Mouse (Mus musculus) kidney, embryonic 15.5 days (tissue): ENCODE results near the gene Capn8. TPM values are rescaled to one million over a fixed set of nuclear protein-coding genes. Genes with fewer than 3 reads are reported as not detected.
"Not testable (repeated sequence)": the region's sequence is repeated elsewhere in the genome, so short reads cannot be mapped to it uniquely, and the experiment has no call there.

ENCODE experiments used
- ATAC-seq: fragments of 200-750 bp; cut with Nextera tagmentation; replicated peaks from 2 replicates; pipeline ENCODE4 v1.8.0; 2017; ENCODE audit warnings: moderate TSS enrichment; ENCODE audit not compliant: low FRiP score
- H3K27ac ChIP-seq: fragments of 300-500 bp; sonication (generic); 2 replicates; pipeline ENCODE4 v1.5.1; 2015; ENCODE audit warnings: mild to moderate bottlenecking, inconsistent platforms
- H3K27me3 ChIP-seq: fragments of 300-500 bp; sonication (generic); 2 replicates; pipeline ENCODE4 v1.6.1; 2015; ENCODE audit warnings: inconsistent platforms
- H3K36me3 ChIP-seq: fragments of 300-500 bp; sonication (generic); 2 replicates; pipeline ENCODE4 v1.6.1; 2015; ENCODE audit warnings: inconsistent platforms
- H3K4me1 ChIP-seq: fragments of 300-500 bp; sonication (generic); 2 replicates; pipeline ENCODE4 v1.6.1; 2015; ENCODE audit warnings: inconsistent platforms
- H3K4me2 ChIP-seq: fragments of 300-500 bp; sonication (generic); 2 replicates; pipeline ENCODE4 v1.6.1; 2015; ENCODE audit warnings: moderate library complexity, mild to moderate bottlenecking, inconsistent platforms
- H3K4me3 ChIP-seq: fragments of 300-500 bp; sonication (generic); replicated peaks from 2 replicates; pipeline ENCODE4 v1.5.1; 2015; ENCODE audit warnings: mild to moderate bottlenecking, inconsistent platforms
- H3K9ac ChIP-seq: fragments of 300-500 bp; sonication (generic); 2 replicates; pipeline ENCODE4 v1.6.1; 2015; ENCODE audit warnings: mild to moderate bottlenecking, inconsistent platforms
- H3K9me3 ChIP-seq: fragments of 300-500 bp; sonication (generic); replicated peaks from 2 replicates; pipeline ENCODE4 v1.6.1; 2016; ENCODE audit warnings: inconsistent platforms
- WGBS: fragments of 180-500 bp; shearing (Covaris S2); methylation state at CpG from one replicate; pipeline ENCODE4 v1.1.7; 2015; ENCODE audit warnings: mixed read lengths; 5-methylcytosine and 5-hydroxymethylcytosine counted together
- polyA plus RNA-seq: library from polyadenylated mRNA; unstranded; fragments of >200 nt; fragmentation: Nextera tagmentation; extraction: Ambion mirVana; gene quantifications from 2 replicates; pipeline ENCODE4 v1.2.1, GENCODE M21; 2015

The Capn8 gene
- polyA plus RNA-seq, 1 experiment from 2014 or later: not detected

DNA sequence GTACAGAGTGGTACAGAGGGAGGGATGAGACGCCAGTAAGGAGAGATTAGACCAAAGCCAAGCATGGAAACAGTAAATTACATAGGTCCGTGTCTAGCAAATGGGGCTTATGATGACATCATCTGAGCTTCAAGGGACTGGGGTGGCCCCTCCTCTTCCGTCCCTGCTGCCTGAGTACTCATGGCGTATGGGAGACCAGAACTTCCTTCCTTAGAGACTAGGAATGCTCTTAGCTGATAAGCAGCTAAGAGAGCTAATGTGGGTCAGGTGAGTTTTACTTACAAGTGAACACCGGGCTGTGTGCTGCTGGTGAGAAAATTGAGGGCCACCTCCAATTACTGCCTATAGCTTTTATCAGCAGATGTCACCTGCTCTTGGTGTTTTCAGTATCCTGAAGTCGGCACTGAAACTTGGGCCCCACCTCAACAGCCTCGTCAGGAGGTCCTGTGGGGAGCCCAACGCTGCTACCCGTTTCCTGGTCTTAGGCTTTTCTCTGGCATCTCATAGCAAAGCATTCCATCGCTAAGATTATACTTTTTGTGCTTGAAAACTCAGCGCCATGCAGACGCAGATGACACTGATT is 69.0 kb downstream of the Capn8 start:
- ATAC-seq: no peak
- Histone ChIP-seq H3K27ac (no peak overlapping the region), H3K9ac (no peak overlapping the region), H3K4me3 (no peak overlapping the region), H3K4me2 (no peak overlapping the region), H3K27me3 (no peaks in the 10 kb centered on the region), H3K4me1 (peaks cover 3% of the 10 kb centered on the region; the same call in 1 of the 2 replicates), H3K9me3 (no peaks in the 10 kb centered on the region), H3K36me3 (no peaks in the 10 kb centered on the region)
- WGBS: 79% methylated on average over 12 of the region's 12 CpGs

DNA sequence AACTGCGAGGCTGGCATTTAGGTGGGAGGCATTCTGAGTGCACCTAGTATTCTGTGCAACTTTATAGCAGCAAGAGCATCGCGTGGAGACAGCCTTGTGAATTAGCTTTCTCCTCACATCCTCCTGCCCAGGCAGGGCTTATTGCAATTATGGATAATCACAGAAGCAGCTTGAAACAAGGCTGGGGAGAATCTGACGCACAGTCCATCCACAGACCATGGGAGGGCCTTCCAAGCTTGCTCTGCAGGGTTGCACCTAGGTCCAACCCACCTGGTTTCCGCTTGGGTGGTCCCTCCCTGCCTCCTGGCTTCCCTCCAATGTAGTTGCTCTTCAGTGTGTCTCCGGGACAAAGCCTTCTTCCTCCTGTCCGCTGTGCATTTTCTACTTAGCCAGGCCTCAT is 74.2 kb downstream of the Capn8 start:
- Histone ChIP-seq H3K4me2 (no peak overlapping the region), H3K36me3 (no peaks in the 10 kb centered on the region), H3K4me1 (peaks cover 27% of the 10 kb centered on the region), H3K27me3 (no peaks in the 10 kb centered on the region), H3K27ac (no peak overlapping the region), H3K4me3 (no peak overlapping the region), H3K9ac (no peak overlapping the region), H3K9me3 (no peaks in the 10 kb centered on the region)
- 21% methylated on average over 7 of the region's 7 CpGs for WGBS
- no peak for ATAC-seq

DNA sequence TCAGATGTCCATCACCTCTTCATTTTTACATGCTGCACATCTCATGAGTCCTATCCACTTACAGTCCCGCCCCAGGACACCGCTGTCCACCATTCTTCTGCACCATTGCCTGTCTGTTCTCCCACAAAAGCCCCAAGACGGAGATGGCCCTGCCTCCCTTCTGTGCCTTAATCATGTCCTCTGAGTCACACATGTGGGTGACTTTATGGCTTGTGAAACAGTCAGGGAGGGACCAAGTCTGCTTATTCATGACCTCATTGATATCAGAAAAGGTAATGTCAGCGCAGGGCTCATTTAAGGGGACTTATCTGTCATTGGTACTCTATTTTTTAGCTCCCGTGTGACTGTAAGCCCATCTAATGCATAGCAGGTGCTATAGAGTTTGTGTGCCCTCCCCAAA is 74.6 kb downstream of the Capn8 start:
- H3K9ac ChIP-seq: no peak overlapping the region
- H3K4me1 ChIP-seq: peaks cover 27% of the 10 kb centered on the region
- no peaks in the 10 kb centered on the region for H3K9me3 ChIP-seq
- H3K27me3 ChIP-seq: no peaks in the 10 kb centered on the region
- no peaks in the 10 kb centered on the region for H3K36me3 ChIP-seq
- no peak overlapping the region for H3K4me2 ChIP-seq
- no peak for ATAC-seq
- H3K27ac ChIP-seq: no peak overlapping the region
- WGBS: 78% methylated on average over 5 of the region's 5 CpGs
- no peak overlapping the region for H3K4me3 ChIP-seq

DNA sequence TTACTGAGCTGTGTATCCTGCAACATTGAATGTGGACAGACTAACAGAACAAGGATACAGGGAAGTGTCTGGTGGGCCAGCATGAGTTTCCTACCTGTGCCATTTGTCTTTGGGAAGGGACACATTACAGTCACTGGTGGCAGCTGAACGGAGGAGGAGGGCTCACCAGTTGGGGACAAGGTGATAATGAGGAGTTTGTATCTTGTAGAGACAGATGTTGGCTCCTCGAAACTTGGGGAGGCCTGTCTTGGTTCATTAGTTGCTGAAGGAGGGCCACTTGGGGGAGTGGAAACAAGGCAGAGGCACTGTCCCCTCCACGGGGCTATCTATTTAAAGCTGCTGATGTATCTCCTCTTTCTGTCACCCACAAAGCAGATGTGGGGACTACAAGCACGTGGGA is 75.3 kb downstream of the Capn8 start:
- ATAC-seq: no peak
- WGBS: 44% methylated on average over 4 of the region's 4 CpGs
- Histone ChIP-seq H3K4me2 (no peak overlapping the region), H3K9me3 (no peaks in the 10 kb centered on the region), H3K27me3 (no peaks in the 10 kb centered on the region), H3K4me1 (peaks cover 29% of the 10 kb centered on the region), H3K4me3 (no peak overlapping the region), H3K9ac (no peak overlapping the region), H3K27ac (no peak overlapping the region), H3K36me3 (no peaks in the 10 kb centered on the region)

DNA sequence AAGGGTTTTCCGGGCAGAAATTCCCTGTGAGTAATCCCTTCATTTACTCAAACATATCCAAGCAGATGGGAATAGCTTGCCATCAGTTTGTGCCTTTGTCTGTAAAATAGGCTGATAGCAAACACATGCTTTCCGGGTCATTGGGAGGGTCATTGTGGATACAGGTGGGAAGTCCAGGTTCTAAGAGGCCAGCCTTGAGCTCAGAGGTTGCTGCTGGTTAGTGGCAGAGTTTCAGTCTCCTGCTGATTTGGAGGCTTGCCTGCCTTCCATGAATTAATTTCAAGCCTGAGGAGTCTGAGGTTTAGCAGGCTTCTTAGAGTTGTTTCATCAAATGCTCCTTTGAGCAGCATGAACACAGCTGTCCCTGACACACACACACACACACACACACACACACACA is 78.0 kb downstream of the Capn8 start:
- peaks cover 32% of the 10 kb centered on the region for H3K4me1 ChIP-seq
- H3K9me3 ChIP-seq: no peaks in the 10 kb centered on the region
- WGBS: 55% methylated on average over 2 of the region's 2 CpGs
- H3K27me3 ChIP-seq: no peaks in the 10 kb centered on the region
- H3K4me2 ChIP-seq: no peak overlapping the region
- ATAC-seq: no peak; the same call in 1 of the 2 replicates
- H3K27ac ChIP-seq: no peak overlapping the region
- H3K9ac ChIP-seq: no peak overlapping the region
- no peak overlapping the region for H3K4me3 ChIP-seq
- H3K36me3 ChIP-seq: no peaks in the 10 kb centered on the region

DNA sequence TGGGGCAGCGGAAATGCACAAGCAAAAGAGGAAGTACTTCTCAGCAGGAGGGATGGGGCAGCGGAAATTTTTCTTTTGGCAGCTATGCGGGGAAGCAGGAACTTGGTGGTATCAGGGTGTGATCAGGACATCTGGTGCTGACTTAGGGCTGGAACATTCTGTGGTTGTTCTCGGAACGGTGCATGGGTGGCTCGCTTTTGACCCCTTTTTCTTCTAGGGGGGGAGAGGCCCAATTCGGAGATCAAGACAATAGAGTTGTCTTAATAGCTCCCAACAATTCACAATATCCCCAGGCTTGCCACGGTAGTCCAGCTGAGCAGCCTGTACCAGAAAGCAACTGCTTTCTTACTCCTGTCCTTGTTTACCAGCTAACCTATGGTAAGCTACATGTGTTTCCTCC is 79.6 kb downstream of the Capn8 start:
- 91% methylated on average over 8 of the region's 8 CpGs for WGBS

DNA sequence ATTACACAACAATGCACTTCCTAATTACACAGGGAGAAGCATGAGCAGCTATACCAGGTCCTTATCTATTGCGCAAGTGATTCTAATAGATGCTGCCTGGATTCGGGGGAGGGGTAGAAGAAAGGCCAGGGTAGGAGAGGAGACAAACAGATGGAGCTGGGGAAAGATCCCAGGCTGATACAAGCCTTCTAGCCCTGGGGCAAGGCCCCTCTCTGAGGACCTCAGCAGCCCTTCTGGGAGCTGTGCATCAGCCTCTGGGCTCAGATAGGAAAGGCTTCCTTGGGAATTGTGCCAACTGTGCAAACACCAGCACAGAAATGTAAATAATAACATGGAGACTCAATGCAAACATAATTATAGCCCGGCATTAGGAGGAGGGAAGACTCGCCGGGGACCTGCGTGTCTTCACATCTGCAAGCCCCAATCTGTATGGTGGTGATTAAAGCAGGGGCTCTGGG is 80.4 kb downstream of the Capn8 start:
- no peak for ATAC-seq
- no peaks in the 10 kb centered on the region for H3K27me3 ChIP-seq
- no peak overlapping the region for H3K4me2 ChIP-seq
- WGBS: 48% methylated on average over 6 of the region's 6 CpGs
- H3K27ac ChIP-seq: no peak overlapping the region
- no peak overlapping the region for H3K9ac ChIP-seq
- no peaks in the 10 kb centered on the region for H3K36me3 ChIP-seq
- H3K4me1 ChIP-seq: peaks cover 21% of the 10 kb centered on the region
- H3K4me3 ChIP-seq: no peak overlapping the region
- H3K9me3 ChIP-seq: no peaks in the 10 kb centered on the region

More for the DNA sequence above, 79.6 kb downstream of the Capn8 start:
- not testable (repeated sequence) for H3K36me3 ChIP-seq, H3K4me2 ChIP-seq, H3K9me3 ChIP-seq, H3K27ac ChIP-seq, H3K4me3 ChIP-seq, H3K9ac ChIP-seq, ATAC-seq, H3K27me3 ChIP-seq
- H3K4me1 ChIP-seq: peaks cover 23% of the 10 kb centered on the region

DNA sequence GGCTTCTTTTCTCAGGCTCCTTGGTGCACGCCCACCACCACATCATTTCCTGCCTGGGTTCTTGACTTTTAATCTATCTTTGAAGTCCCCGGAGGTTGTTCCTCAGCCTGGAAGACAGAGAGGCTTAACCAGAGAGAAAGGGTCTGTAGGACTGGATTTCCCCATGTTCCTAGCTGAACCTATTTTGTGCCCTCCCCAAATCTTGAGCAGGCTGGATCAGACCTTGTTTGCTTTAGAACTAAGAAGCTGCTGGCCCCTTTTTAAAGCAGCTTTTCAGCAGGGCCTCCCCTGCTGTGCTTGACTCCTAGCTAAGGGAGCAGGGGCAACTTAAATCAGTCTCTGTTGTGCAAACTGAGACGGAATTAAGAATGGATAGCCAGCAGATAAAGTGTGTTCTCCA is 82.0 kb downstream of the Capn8 start:
- Histone ChIP-seq H3K4me2 (no peak overlapping the region), H3K4me3 (no peak overlapping the region), H3K36me3 (no peaks in the 10 kb centered on the region), H3K9ac (no peak overlapping the region), H3K27me3 (no peaks in the 10 kb centered on the region), H3K9me3 (no peaks in the 10 kb centered on the region), H3K27ac (no peak overlapping the region), H3K4me1 (peaks cover 21% of the 10 kb centered on the region)
- WGBS: 68% methylated on average over 3 of the region's 3 CpGs
- no peak for ATAC-seq

DNA sequence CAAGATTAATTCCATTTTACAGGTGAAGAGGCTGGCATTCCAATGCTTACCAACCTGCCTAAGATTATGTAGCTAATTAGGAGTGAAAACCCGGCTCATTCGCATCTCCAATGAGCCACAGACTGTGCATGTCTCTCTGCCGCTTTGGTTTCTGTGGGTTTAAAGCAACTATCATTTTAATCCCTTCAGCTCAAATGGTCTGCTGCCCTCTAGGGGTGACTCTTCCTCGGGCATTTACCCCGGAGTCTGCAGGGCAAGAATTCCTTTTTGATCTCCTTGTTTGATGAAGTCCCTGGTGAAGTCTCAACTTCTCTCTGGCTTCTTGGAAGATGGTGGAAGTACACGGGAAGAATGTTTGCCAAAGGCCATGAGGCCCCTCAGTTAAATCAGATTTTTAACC is 93.0 kb downstream of the Capn8 start:
- no peak overlapping the region for H3K4me2 ChIP-seq
- no peaks in the 10 kb centered on the region for H3K36me3 ChIP-seq
- no peaks in the 10 kb centered on the region for H3K27me3 ChIP-seq
- H3K4me1 ChIP-seq: no peaks in the 10 kb centered on the region
- no peaks in the 10 kb centered on the region for H3K9me3 ChIP-seq
- H3K9ac ChIP-seq: no peak overlapping the region
- H3K4me3 ChIP-seq: no peak overlapping the region
- ATAC-seq: no peak
- H3K27ac ChIP-seq: no peak overlapping the region
- 23% methylated on average over 6 of the region's 6 CpGs for WGBS

DNA sequence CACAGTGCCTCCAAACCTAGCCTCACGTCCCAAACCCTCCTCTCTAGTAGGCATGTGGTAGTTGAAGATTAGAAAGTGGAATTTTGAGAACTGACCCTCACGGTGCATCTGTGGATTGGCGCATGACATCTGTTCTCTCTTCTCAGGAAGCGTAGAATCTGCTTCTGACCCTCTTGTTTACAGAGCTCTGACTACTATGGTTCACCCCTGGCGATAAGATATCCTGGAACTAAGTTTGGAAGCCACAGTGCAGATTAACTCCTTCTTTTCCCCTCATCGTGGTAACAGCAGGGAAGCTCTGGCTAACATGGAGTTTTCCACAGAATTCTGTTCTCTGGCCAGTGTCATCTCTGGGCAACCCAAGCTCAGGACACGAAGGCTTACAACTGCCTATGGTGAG is 95.6 kb downstream of the Capn8 start:
- 76% methylated on average over 7 of the region's 7 CpGs for WGBS
- Histone ChIP-seq H3K4me1 (peaks cover 9% of the 10 kb centered on the region; the same call in 1 of the 2 replicates), H3K4me3 (no peak overlapping the region), H3K4me2 (no peak overlapping the region), H3K36me3 (no peaks in the 10 kb centered on the region), H3K27me3 (no peaks in the 10 kb centered on the region), H3K9ac (no peak overlapping the region), H3K27ac (no peak overlapping the region), H3K9me3 (no peaks in the 10 kb centered on the region)
- ATAC-seq: no peak

DNA sequence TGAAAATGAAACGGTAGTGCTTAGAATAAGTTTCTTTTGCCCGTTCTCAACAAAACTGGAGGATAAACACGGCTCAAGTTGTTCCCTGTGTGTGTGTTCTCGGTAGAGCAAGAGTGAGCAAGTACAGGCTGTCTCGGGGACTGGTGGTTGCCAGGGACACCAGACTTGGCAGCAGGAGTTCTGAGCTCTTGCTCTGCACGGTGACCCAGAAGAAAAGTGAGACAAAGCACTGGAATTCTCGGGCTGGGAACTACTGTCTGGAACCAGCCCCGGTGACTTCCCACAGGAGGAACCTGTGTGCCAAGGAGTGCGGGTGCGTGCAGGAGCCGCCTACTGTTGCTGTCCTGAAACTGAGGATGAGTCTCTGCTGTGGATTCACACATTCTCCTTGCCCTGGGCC is 98.9 kb downstream of the Capn8 start:
- H3K27ac ChIP-seq: no peak overlapping the region

DNA sequence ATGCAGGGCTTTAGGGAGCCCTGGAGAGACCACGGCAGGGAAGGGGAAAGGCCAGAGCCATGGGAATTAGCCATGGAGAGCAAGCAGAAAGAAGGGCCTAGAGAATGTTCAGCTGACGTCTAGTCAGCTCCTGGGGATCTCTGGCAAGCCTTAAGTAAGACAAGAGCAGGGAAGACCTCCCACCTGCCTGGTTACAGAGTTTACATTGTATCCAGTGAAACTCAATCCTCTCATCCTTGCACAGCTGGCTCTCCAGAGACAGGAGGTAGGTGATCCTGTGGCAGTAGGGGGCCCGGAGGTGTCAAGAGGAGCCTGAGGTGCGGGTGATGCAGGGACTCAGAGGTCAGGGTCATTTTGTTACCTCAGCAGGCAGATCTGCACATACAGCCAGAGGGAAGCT is 100.0 kb downstream of the Capn8 start:
- H3K27ac ChIP-seq: no peak overlapping the region
- no peak; the same call in 1 of the 2 replicates for ATAC-seq
- no peaks in the 10 kb centered on the region for H3K9me3 ChIP-seq
- H3K27me3 ChIP-seq: no peaks in the 10 kb centered on the region
- H3K4me3 ChIP-seq: no peak overlapping the region
- H3K36me3 ChIP-seq: no peaks in the 10 kb centered on the region
- no peak overlapping the region for H3K4me2 ChIP-seq
- WGBS: 42% methylated on average over 4 of the region's 4 CpGs
- H3K9ac ChIP-seq: no peak overlapping the region
- H3K4me1 ChIP-seq: peaks cover 28% of the 10 kb centered on the region

More for the DNA sequence above, 98.9 kb downstream of the Capn8 start:
- no peaks in the 10 kb centered on the region for H3K9me3 ChIP-seq
- H3K36me3 ChIP-seq: no peaks in the 10 kb centered on the region
- H3K4me1 ChIP-seq: peaks cover 19% of the 10 kb centered on the region
- no peak overlapping the region for H3K9ac ChIP-seq
- H3K4me3 ChIP-seq: no peak overlapping the region
- H3K27me3 ChIP-seq: no peaks in the 10 kb centered on the region
- H3K4me2 ChIP-seq: no peak overlapping the region
- ATAC-seq: no peak
- 55% methylated on average over 11 of the region's 11 CpGs for WGBS

DNA sequence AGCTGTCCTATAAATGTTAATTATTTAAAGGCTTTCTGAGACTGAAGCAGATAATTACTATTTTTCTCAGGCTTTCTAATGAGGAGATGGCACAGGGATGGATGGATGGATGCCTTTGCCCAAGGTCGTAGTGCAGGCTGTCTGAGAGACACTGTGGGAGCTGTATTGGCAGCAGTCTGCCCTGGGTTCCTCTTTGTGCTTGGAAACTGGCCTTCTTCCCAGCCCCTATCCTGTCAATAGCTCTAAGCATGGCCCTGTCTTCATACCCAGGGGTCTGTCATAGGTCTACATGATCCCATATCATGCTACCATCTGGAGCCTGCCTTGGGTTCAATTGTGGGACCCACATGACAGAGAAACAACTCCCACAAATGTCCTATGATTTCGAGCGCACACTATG is 102.5 kb downstream of the Capn8 start:
- no peak overlapping the region for H3K4me3 ChIP-seq
- 93% methylated on average over 3 of the region's 3 CpGs for WGBS
- no peaks in the 10 kb centered on the region for H3K9me3 ChIP-seq
- no peaks in the 10 kb centered on the region for H3K27me3 ChIP-seq
- no peak overlapping the region for H3K9ac ChIP-seq
- no peaks in the 10 kb centered on the region for H3K36me3 ChIP-seq
- no peak overlapping the region for H3K4me2 ChIP-seq
- H3K4me1 ChIP-seq: peaks cover 48% of the 10 kb centered on the region
- H3K27ac ChIP-seq: no peak overlapping the region
- ATAC-seq: no peak
